Mouse (Mus musculus) forebrain, embryonic 13.5 days (tissue): Measurements from ENCODE around the gene Cpn2. TPM values are rescaled to one million over a fixed set of nuclear protein-coding genes. Genes with fewer than 3 reads are reported as not detected.

ENCODE experiments used
- ATAC-seq: fragments of 200-750 bp; cut with Nextera tagmentation; 2 replicates; pipeline ENCODE4 v1.8.0; 2017
- H3K27ac ChIP-seq: fragments of 300-500 bp; sonication (generic); 2 replicates; pipeline ENCODE4 v1.5.1; 2015; ENCODE audit warnings: inconsistent platforms, mild to moderate bottlenecking, moderate library complexity
- H3K27me3 ChIP-seq: fragments of 300-500 bp; sonication (generic); 2 replicates; pipeline ENCODE4 v1.6.1; 2015; ENCODE audit warnings: mild to moderate bottlenecking, inconsistent platforms
- H3K36me3 ChIP-seq: fragments of 300-500 bp; sonication (generic); 2 replicates; pipeline ENCODE4 v1.6.1; 2015; ENCODE audit warnings: mild to moderate bottlenecking, inconsistent platforms; ENCODE audit not compliant: poor library complexity, severe bottlenecking
- H3K4me1 ChIP-seq: fragments of 300-500 bp; sonication (generic); 2 replicates; pipeline ENCODE4 v1.6.1; 2015; ENCODE audit warnings: inconsistent platforms
- H3K4me2 ChIP-seq: fragments of 300-500 bp; sonication (generic); 2 replicates; pipeline ENCODE4 v1.6.1; 2015; ENCODE audit warnings: inconsistent platforms, mild to moderate bottlenecking, moderate library complexity
- H3K4me3 ChIP-seq: fragments of 300-500 bp; sonication (generic); 2 replicates; pipeline ENCODE4 v1.5.1; 2015; ENCODE audit warnings: mild to moderate bottlenecking, inconsistent platforms
- H3K9ac ChIP-seq: fragments of 300-500 bp; sonication (generic); 2 replicates; pipeline ENCODE4 v1.6.1; 2015; ENCODE audit warnings: mild to moderate bottlenecking, inconsistent platforms
- H3K9me3 ChIP-seq: fragments of 300-500 bp; sonication (generic); replicated peaks from 2 replicates; pipeline ENCODE4 v1.6.1; 2016; ENCODE audit warnings: inconsistent platforms
- WGBS: fragments of 180-500 bp; shearing (Covaris S2); methylation state at CpG from one replicate; pipeline ENCODE4 v1.1.7; 2015; 5-methylcytosine and 5-hydroxymethylcytosine counted together
- polyA plus RNA-seq: library from polyadenylated mRNA; unstranded; fragments of >200 nt; fragmentation: Nextera tagmentation; extraction: Ambion mirVana; gene quantifications from 2 replicates; pipeline ENCODE4 v1.2.1, GENCODE M21; 2015

The Cpn2 gene
- polyA plus RNA-seq, 1 experiment from 2014 or later: not detected

GRCm38 (mm10) chr16:30299711-30300277 lies 32.5 kb upstream of the Cpn2 start:
- 77% methylated on average over 10 of the region's 10 CpGs for WGBS
- H3K9me3 ChIP-seq: no peaks in the 10 kb centered on the region
- no peak overlapping the region for H3K4me2 ChIP-seq
- no peaks in the 10 kb centered on the region for H3K36me3 ChIP-seq
- no peak overlapping the region for H3K27ac ChIP-seq
- H3K4me1 ChIP-seq: no peaks in the 10 kb centered on the region
- peaks cover 13% of the 10 kb centered on the region; the same call in 1 of the 2 replicates for H3K27me3 ChIP-seq
- no peak overlapping the region for H3K4me3 ChIP-seq
- no peak for ATAC-seq
- H3K9ac ChIP-seq: no peak overlapping the region

GRCm38 (mm10) chr16:30297450-30297849 lies 30.2 kb upstream of the Cpn2 start:
- Histone ChIP-seq H3K9ac (no peak overlapping the region), H3K4me2 (no peak overlapping the region), H3K36me3 (no peaks in the 10 kb centered on the region), H3K27me3 (no peaks in the 10 kb centered on the region), H3K4me3 (no peak overlapping the region), H3K9me3 (no peaks in the 10 kb centered on the region), H3K4me1 (no peaks in the 10 kb centered on the region), H3K27ac (no peak overlapping the region)
- ATAC-seq: no peak
- 86% methylated on average over 7 of the region's 7 CpGs for WGBS

GRCm38 (mm10) chr16:30296601-30297275 lies 29.4 kb upstream of the Cpn2 start:
- no peak overlapping the region for H3K9ac ChIP-seq
- H3K27me3 ChIP-seq: no peaks in the 10 kb centered on the region
- no peak for ATAC-seq
- no peak overlapping the region for H3K4me2 ChIP-seq
- H3K9me3 ChIP-seq: no peaks in the 10 kb centered on the region
- no peak overlapping the region for H3K27ac ChIP-seq
- H3K36me3 ChIP-seq: no peaks in the 10 kb centered on the region
- no peaks in the 10 kb centered on the region for H3K4me1 ChIP-seq
- WGBS: 86% methylated on average over 11 of the region's 11 CpGs
- no peak overlapping the region for H3K4me3 ChIP-seq

- H3K4me1 ChIP-seq: no peaks in the 10 kb centered on the region
- no peak for ATAC-seq
- 93% methylated on average over 7 of the region's 7 CpGs for WGBS
These were observed 27.8 kb upstream of the Cpn2 start for GRCm38 (mm10) chr16:30295106-30295505.

GRCm38 (mm10) chr16:30290436-30290835 lies 23.1 kb upstream of the Cpn2 start:
- H3K9me3 ChIP-seq: no peaks in the 10 kb centered on the region
- H3K4me2 ChIP-seq: no peak overlapping the region
- H3K27ac ChIP-seq: no peak overlapping the region
- no peak overlapping the region for H3K4me3 ChIP-seq
- 0 out of 2 replicates have a peak, but pooled peaks cover 11% of the 10 kb centered on the region for H3K27me3 ChIP-seq
- H3K9ac ChIP-seq: no peak overlapping the region
- no peaks in the 10 kb centered on the region for H3K36me3 ChIP-seq
- H3K4me1 ChIP-seq: no peaks in the 10 kb centered on the region
- 72% methylated on average over 6 of the region's 6 CpGs for WGBS
- no peak for ATAC-seq

More at GRCm38 (mm10) chr16:30295106-30295505, 27.8 kb upstream of the Cpn2 start:
- H3K27me3 ChIP-seq: no peaks in the 10 kb centered on the region
- H3K4me3 ChIP-seq: no peak overlapping the region
- H3K9me3 ChIP-seq: no peaks in the 10 kb centered on the region
- H3K4me2 ChIP-seq: no peak overlapping the region
- no peak overlapping the region for H3K9ac ChIP-seq
- H3K36me3 ChIP-seq: no peaks in the 10 kb centered on the region
- no peak overlapping the region for H3K27ac ChIP-seq

- H3K9ac ChIP-seq: no peak overlapping the region
- no peak overlapping the region for H3K4me2 ChIP-seq
- peaks cover 17% of the 10 kb centered on the region for H3K4me1 ChIP-seq
- H3K4me3 ChIP-seq: no peak overlapping the region
- no peaks in the 10 kb centered on the region for H3K36me3 ChIP-seq
- H3K27me3 ChIP-seq: peaks cover 52% of the 10 kb centered on the region
- WGBS: 49% methylated on average over 4 of the region's 4 CpGs
- ATAC-seq: no peak
- no peak overlapping the region for H3K27ac ChIP-seq
- no peaks in the 10 kb centered on the region for H3K9me3 ChIP-seq
These were observed 18.4 kb upstream of the Cpn2 start for GRCm38 (mm10) chr16:30285701-30286100.

- no peaks in the 10 kb centered on the region for H3K9me3 ChIP-seq
- peak; percentile 65 for ATAC-seq
- no peak overlapping the region for H3K27ac ChIP-seq
- peak overlapping the region; percentile 53 for H3K4me2 ChIP-seq
- no peak overlapping the region; the same call in 1 of the 2 replicates for H3K9ac ChIP-seq
- H3K27me3 ChIP-seq: peaks cover 54% of the 10 kb centered on the region
- H3K36me3 ChIP-seq: no peaks in the 10 kb centered on the region
- H3K4me3 ChIP-seq: peak overlapping the region; percentile 17
- peaks cover 20% of the 10 kb centered on the region for H3K4me1 ChIP-seq
- under 1% methylated on average over 15 of the region's 15 CpGs for WGBS
These were observed 16.5 kb upstream of the Cpn2 start for GRCm38 (mm10) chr16:30283743-30284337.

GRCm38 (mm10) chr16:30282844-30283495 lies 15.7 kb upstream of the Cpn2 start, which contains the start of gene Lrrc15:
Gene Lrrc15 (minus strand): TSS chr16:30283256.
- Histone ChIP-seq H3K9ac (no peak within 1 kb of the TSS; the same call in 1 of the 2 replicates), H3K27me3 (peaks cover 50% of the 10 kb centered on the region)

GRCm38 (mm10) chr16:30280676-30281297 lies 13.5 kb upstream of the Cpn2 start:
- H3K36me3 ChIP-seq: no peaks in the 10 kb centered on the region
- no peak overlapping the region for H3K4me2 ChIP-seq
- WGBS: 6% methylated on average over 4 of the region's 4 CpGs
- no peaks in the 10 kb centered on the region for H3K9me3 ChIP-seq
- H3K4me3 ChIP-seq: no peak overlapping the region
- ATAC-seq: no peak
- no peak overlapping the region for H3K9ac ChIP-seq
- no peak overlapping the region for H3K27ac ChIP-seq
- peaks cover 46% of the 10 kb centered on the region for H3K27me3 ChIP-seq
- peaks cover 28% of the 10 kb centered on the region for H3K4me1 ChIP-seq

More at GRCm38 (mm10) chr16:30282844-30283495, 15.7 kb upstream of the Cpn2 start, which contains the start of gene Lrrc15:
- H3K4me2 ChIP-seq: peak within 1 kb of the TSS; percentile 57
- ATAC-seq: peak; percentile 28; the same call in 1 of the 2 replicates
- peaks cover 26% of the 10 kb centered on the region for H3K4me1 ChIP-seq
- H3K36me3 ChIP-seq: no peaks in the 10 kb centered on the region
- H3K27ac ChIP-seq: no peak within 1 kb of the TSS
- no peaks in the 10 kb centered on the region for H3K9me3 ChIP-seq
- WGBS: 10% methylated on average over 34 of the region's 34 CpGs
- H3K4me3 ChIP-seq: peak within 1 kb of the TSS; percentile 22

- Histone ChIP-seq H3K27me3 (peaks cover 27% of the 10 kb centered on the region), H3K36me3 (no peaks in the 10 kb centered on the region), H3K4me1 (peaks cover 27% of the 10 kb centered on the region), H3K27ac (no peak overlapping the region), H3K4me2 (no peak overlapping the region), H3K4me3 (no peak overlapping the region), H3K9me3 (no peaks in the 10 kb centered on the region), H3K9ac (no peak overlapping the region)
- 63% methylated on average over 11 of the region's 11 CpGs for WGBS
- ATAC-seq: no peak
These were observed 11.1 kb upstream of the Cpn2 start for GRCm38 (mm10) chr16:30278406-30278805.

- Histone ChIP-seq H3K27ac (no peak overlapping the region), H3K9ac (no peak overlapping the region), H3K4me2 (no peak overlapping the region), H3K4me1 (peaks cover 37% of the 10 kb centered on the region), H3K27me3 (0 out of 2 replicates have a peak, but pooled peaks cover 3% of the 10 kb centered on the region), H3K9me3 (no peaks in the 10 kb centered on the region), H3K36me3 (no peaks in the 10 kb centered on the region), H3K4me3 (no peak overlapping the region)
- ATAC-seq: no peak
- 73% methylated on average over 15 of the region's 15 CpGs for WGBS
These were observed 8.4 kb upstream of the Cpn2 start for GRCm38 (mm10) chr16:30275558-30276340.
